ENCODE assay signal across 28 mouse cellular contexts in the genomic region with DNA sequence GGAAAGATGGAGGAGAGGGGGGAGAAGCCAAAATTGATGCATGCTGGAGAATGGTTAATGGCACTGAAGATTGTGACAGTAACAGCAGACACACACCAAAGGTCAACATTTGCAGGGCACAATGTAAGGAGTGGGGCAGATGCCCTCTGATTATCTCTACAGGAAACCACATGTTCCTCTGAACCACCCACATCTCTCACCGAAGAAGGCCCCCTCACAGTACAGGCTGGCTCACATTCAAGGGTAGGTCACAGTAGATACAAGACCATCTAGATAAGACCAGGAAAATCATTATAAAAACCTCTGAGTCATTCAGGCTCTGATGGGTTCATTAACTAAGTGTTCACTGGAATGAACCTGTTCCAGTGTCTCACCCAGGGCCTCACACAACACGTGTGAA.
A peak's percentile ranks its signal among the peaks of the same experiment; 100 is the strongest.
DNase-seq lines count a peak whose midpoint lies in the region; ATAC-seq and TF ChIP-seq lines count a peak whose summit lies in the region.
"Had no signal": no experiment of that assay in that cellular context is flagged by ENCODE, and none has a peak within 500 bp of the region (broad histone marks: within the 10 kb centered on the region; RNA-seq: fewer than 3 reads in every experiment).

No protein-coding gene starts in this region.

- 84% methylated on average over 2 of the region's 2 CpGs for WGBS in hindbrain, embryonic 13.5 days
- WGBS in hindbrain, embryonic 10.5 days = 80% methylated on average over 2 of the region's 2 CpGs
- 6% methylated on average over 2 of the region's 2 CpGs for WGBS in liver, embryonic 14.5 days (ENCODE audit: insufficient replicate concordance)
- 23% methylated on average over 2 of the region's 2 CpGs for WGBS in liver, postnatal 0 days (ENCODE audit: insufficient replicate concordance)

- no peak for DNase-seq in hindbrain, embryonic 10.5 days (ENCODE audit: low spot score)
- DNase-seq in liver, embryonic 14.5 days (ENCODE audit: low read depth in 3 of 3, low spot score in 3 of 3) = no peak
- no peak for DNase-seq in liver, postnatal 0 days
- no peak for DNase-seq in adrenal gland, postnatal 25 days
- DNase-seq in retina, embryonic 14.5 days (ENCODE audit: low spot score) = no peak
- DNase-seq: cerebellum, adult 8-10 months; cerebellum, postnatal 36 days; gastrocnemius, postnatal 10 days; heart, postnatal 36 days; kidney, adult 8-10 months; kidney, postnatal 4 days; lung, adult 2 months; lung, postnatal 14 days; right cerebral cortex, postnatal 25 days; thymus, postnatal 14 days had no signal

- no peak for TF ChIP-seq EP300 in liver, embryonic 14.5 days (IDR thresholded peaks at IDR 0.05; ENCODE audit: low read depth)
- no peak for TF ChIP-seq EP300 in liver, postnatal 0 days (IDR thresholded peaks at IDR 0.05; ENCODE audit: low read depth)

- no peaks in the 10 kb centered on the region for H3K27me3 ChIP-seq in hindbrain, embryonic 13.5 days
- H3K27me3 ChIP-seq in hindbrain, embryonic 10.5 days (ENCODE audit: insufficient read depth, poor library complexity, severe bottlenecking) = no peaks in the 10 kb centered on the region
- no peaks in the 10 kb centered on the region for H3K27me3 ChIP-seq in liver, embryonic 14.5 days (ENCODE audit: control insufficient read depth, insufficient read depth, low read length)
- H3K27me3 ChIP-seq in liver, postnatal 0 days (ENCODE audit: insufficient read depth, low read length) = no peaks in the 10 kb centered on the region
- H3K27me3 ChIP-seq: embryonic facial prominence, embryonic 13.5 days; limb, embryonic 12.5 days; midbrain, embryonic 12.5 days; stomach, embryonic 15.5 days had no signal

- ATAC-seq in hindbrain, embryonic 13.5 days (ENCODE audit: low FRiP score) = no peak
- peak; percentile 45; the same call in 1 of the 2 replicates for ATAC-seq in liver, embryonic 14.5 days (ENCODE audit: insufficient read depth)
- no peak for ATAC-seq in liver, postnatal 0 days
- ATAC-seq in common myeloid progenitor, adult 5-6 weeks (replicated peaks; ENCODE audit: low read depth, poor library complexity, severe bottlenecking) = peak; percentile 80
- ATAC-seq in megakaryocyte progenitor cell, adult 5-6 weeks (replicated peaks; ENCODE audit: poor library complexity) = peak; percentile 75
- ATAC-seq: forebrain, embryonic 16.5 days; inflammation-experienced regulatory T-cells, adult 6 months had no signal

- TF ChIP-seq CTCF in liver, embryonic 14.5 days (IDR thresholded peaks at IDR 0.05; ENCODE audit: low read depth) = no peak
- no peak for TF ChIP-seq CTCF in liver, postnatal 0 days (IDR thresholded peaks at IDR 0.05; ENCODE audit: low read depth)

- no peak overlapping the region for H3K4me3 ChIP-seq in hindbrain, embryonic 13.5 days
- H3K4me3 ChIP-seq in hindbrain, embryonic 10.5 days = no peak overlapping the region
- H3K4me3 ChIP-seq in liver, embryonic 14.5 days (ENCODE audit: insufficient read depth in 1 of 2, low read depth in 2 of 2, low read length in 2 of 2) = no peak overlapping the region
- no peak overlapping the region for H3K4me3 ChIP-seq in liver, postnatal 0 days (ENCODE audit: low read depth, low read length)
- H3K4me3 ChIP-seq: embryonic facial prominence, embryonic 13.5 days; forebrain, embryonic 10.5 days; limb, embryonic 12.5 days; midbrain, embryonic 12.5 days; stomach, embryonic 15.5 days had no signal

- H3K4me1 ChIP-seq in hindbrain, embryonic 13.5 days (replicated peaks) = no peaks in the 10 kb centered on the region; the same call in 1 of the 2 replicates
- H3K4me1 ChIP-seq in hindbrain, embryonic 10.5 days (replicated peaks) = peaks cover 8% of the 10 kb centered on the region; the same call in 1 of the 2 replicates
- H3K4me1 ChIP-seq in liver, embryonic 14.5 days (replicated peaks; ENCODE audit: control insufficient read depth in 2 of 2, insufficient read depth in 2 of 2, low read length in 1 of 2) = peaks cover 0 to 6% of the 10 kb centered on the region in 2 experiments; a peak in 2 of 4 replicates
- H3K4me1 ChIP-seq in liver, postnatal 0 days (ENCODE audit: insufficient read depth) = no peaks in the 10 kb centered on the region
- H3K4me1 ChIP-seq: embryonic facial prominence, embryonic 13.5 days; limb, embryonic 12.5 days; stomach, embryonic 15.5 days had no signal

- no peaks in the 10 kb centered on the region for H3K36me3 ChIP-seq in hindbrain, embryonic 13.5 days
- H3K36me3 ChIP-seq in hindbrain, embryonic 10.5 days = no peaks in the 10 kb centered on the region
- H3K36me3 ChIP-seq in liver, embryonic 14.5 days (replicated peaks; ENCODE audit: control insufficient read depth, insufficient read depth, low read depth) = no peaks in the 10 kb centered on the region
- no peaks in the 10 kb centered on the region for H3K36me3 ChIP-seq in liver, postnatal 0 days (replicated peaks; ENCODE audit: insufficient read depth, low read length)
- H3K36me3 ChIP-seq: embryonic facial prominence, embryonic 13.5 days; forebrain, embryonic 10.5 days; limb, embryonic 12.5 days; midbrain, embryonic 12.5 days; stomach, embryonic 15.5 days had no signal

- H3K9ac ChIP-seq in hindbrain, embryonic 13.5 days = no peak overlapping the region
- no peak overlapping the region for H3K9ac ChIP-seq in liver, embryonic 14.5 days (replicated peaks)
- H3K9ac ChIP-seq in liver, postnatal 0 days (replicated peaks) = no peak overlapping the region
- H3K9ac ChIP-seq: embryonic facial prominence, embryonic 13.5 days; hindbrain, embryonic 14.5 days; limb, embryonic 12.5 days; midbrain, embryonic 12.5 days; stomach, embryonic 15.5 days had no signal

- H3K4me2 ChIP-seq in hindbrain, embryonic 13.5 days = no peak overlapping the region
- no peak overlapping the region for H3K4me2 ChIP-seq in liver, embryonic 14.5 days (ENCODE audit: low read depth)
- no peak overlapping the region for H3K4me2 ChIP-seq in liver, postnatal 0 days (ENCODE audit: low read depth, low read length)
- H3K4me2 ChIP-seq: embryonic facial prominence, embryonic 13.5 days; heart, embryonic 11.5 days; hindbrain, embryonic 14.5 days; limb, embryonic 12.5 days; midbrain, embryonic 12.5 days; stomach, embryonic 15.5 days had no signal

- H3K27ac ChIP-seq in hindbrain, embryonic 13.5 days = 0 out of 2 replicates have a peak overlapping the region, but pooled peaks have one; percentile 48
- H3K27ac ChIP-seq in hindbrain, embryonic 10.5 days = no peak overlapping the region
- no peak overlapping the region for H3K27ac ChIP-seq in liver, embryonic 14.5 days
- H3K27ac ChIP-seq in liver, postnatal 0 days (ENCODE audit: low read depth) = no peak overlapping the region
- H3K27ac ChIP-seq: embryonic facial prominence, embryonic 13.5 days; forebrain, embryonic 10.5 days; hindbrain, embryonic 14.5 days; kidney, postnatal 0 days; limb, embryonic 12.5 days; midbrain, embryonic 12.5 days; stomach, embryonic 15.5 days had no signal

- no peaks in the 10 kb centered on the region for H3K9me3 ChIP-seq in hindbrain, embryonic 13.5 days
- no peaks in the 10 kb centered on the region for H3K9me3 ChIP-seq in hindbrain, embryonic 10.5 days
- no peaks in the 10 kb centered on the region for H3K9me3 ChIP-seq in liver, embryonic 14.5 days (ENCODE audit: control insufficient read depth, low read length)
- no peaks in the 10 kb centered on the region for H3K9me3 ChIP-seq in liver, postnatal 0 days (ENCODE audit: low read length)
- H3K9me3 ChIP-seq: embryonic facial prominence, embryonic 13.5 days; forebrain, embryonic 10.5 days; limb, embryonic 12.5 days; midbrain, embryonic 12.5 days; stomach, embryonic 15.5 days had no signal

Comparison
In these comparisons a context has a peak if more than half of its experiments do, and no peak if none do; other contexts are left out.
1. ATAC-seq: peak in liver, embryonic 14.5 days (single experiment), common myeloid progenitor, adult 5-6 weeks (single experiment) and megakaryocyte progenitor cell, adult 5-6 weeks (single experiment); none in hindbrain, embryonic 13.5 days (single experiment) and liver, postnatal 0 days (single experiment).